Mouse (Mus musculus) midbrain, embryonic 10.5 days (tissue): ENCODE results near the gene Pnrc2. TPM values are rescaled to one million over a fixed set of nuclear protein-coding genes. Genes with fewer than 3 reads are reported as not detected.
A peak's percentile ranks its signal among the peaks of the same experiment; 100 is the strongest.

ENCODE experiments used
- DNase-seq: peaks from one replicate; pipeline ENCODE4 v3.0.0-alpha.2; 2017; ENCODE audit warnings: low spot score
- H3K27ac ChIP-seq: fragments of 300-500 bp; sonication (generic); replicated peaks from 2 replicates; pipeline ENCODE4 v1.5.1; 2016; ENCODE audit warnings: mild to moderate bottlenecking
- H3K27me3 ChIP-seq: fragments of 300-500 bp; sonication (generic); 2 replicates; pipeline ENCODE4 v1.6.1; 2016; ENCODE audit warnings: low read depth, mild to moderate bottlenecking; ENCODE audit not compliant: poor library complexity, severe bottlenecking
- H3K36me3 ChIP-seq: fragments of 300-500 bp; sonication (generic); 2 replicates; pipeline ENCODE4 v1.6.1; 2016; ENCODE audit warnings: mild to moderate bottlenecking, moderate library complexity
- H3K4me1 ChIP-seq: fragments of 300-500 bp; sonication (generic); 2 replicates; pipeline ENCODE4 v1.6.1; 2016
- H3K4me3 ChIP-seq: fragments of 300-500 bp; sonication (generic); 2 replicates; pipeline ENCODE4 v1.5.1; 2016; ENCODE audit warnings: mild to moderate bottlenecking, moderate library complexity
- H3K9me3 ChIP-seq: fragments of 300-500 bp; sonication (generic); replicated peaks from 2 replicates; pipeline ENCODE4 v1.6.1; 2016; ENCODE audit warnings: mild to moderate bottlenecking
- WGBS: fragments of 180-500 bp; shearing (Covaris S2); methylation state at CpG from one replicate; pipeline ENCODE4 v1.1.7; 2016; 5-methylcytosine and 5-hydroxymethylcytosine counted together
- polyA plus RNA-seq: library from polyadenylated mRNA; unstranded; fragments of >200 nt; fragmentation: Nextera tagmentation; extraction: Ambion mirVana; gene quantifications from 2 replicates; pipeline ENCODE4 v1.2.1, GENCODE M21; 2016

Pnrc2 gene
- polyA plus RNA-seq, result 216 and 225 TPM in 2 replicates

DNA sequence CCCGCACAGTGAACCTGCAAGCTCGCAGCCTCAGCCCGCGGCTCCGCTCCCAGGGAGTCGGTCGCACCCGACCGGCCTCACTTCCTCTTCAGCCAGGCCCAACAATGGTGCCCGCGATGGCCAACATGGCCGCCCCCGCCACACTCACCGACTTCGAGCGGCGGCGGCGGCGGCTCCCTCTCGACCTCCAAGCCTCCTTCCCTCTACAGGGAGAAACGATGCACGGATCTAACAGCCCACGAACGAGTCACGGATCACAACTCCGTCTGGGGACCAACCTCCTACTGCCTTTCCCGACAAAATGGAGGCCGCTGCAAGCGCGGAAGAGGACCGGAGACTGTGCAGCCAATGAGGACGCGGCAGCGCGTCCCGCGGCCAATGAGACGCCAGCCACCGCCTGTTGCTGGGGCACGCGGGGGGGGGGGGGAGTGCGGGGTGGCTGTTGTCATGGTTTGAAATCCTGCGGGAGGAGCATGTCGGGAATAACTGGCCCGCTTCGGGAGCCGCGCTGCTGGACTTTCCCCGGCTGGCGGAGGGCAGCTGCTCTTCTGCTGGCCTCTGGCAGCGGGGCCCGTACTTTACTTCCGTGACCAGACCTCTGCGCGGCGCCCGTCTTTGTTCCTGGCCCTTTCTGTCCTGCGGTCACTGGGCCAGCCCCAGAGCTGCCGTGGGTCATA, at the start of gene Pnrc2:
Gene Pnrc2 (minus strand): TSS at position 325 of the 677 bp plus-strand sequence.
- peaks cover 66% of the 10 kb centered on the region for H3K4me1 ChIP-seq
- peak; percentile 98 for DNase-seq

DNA sequence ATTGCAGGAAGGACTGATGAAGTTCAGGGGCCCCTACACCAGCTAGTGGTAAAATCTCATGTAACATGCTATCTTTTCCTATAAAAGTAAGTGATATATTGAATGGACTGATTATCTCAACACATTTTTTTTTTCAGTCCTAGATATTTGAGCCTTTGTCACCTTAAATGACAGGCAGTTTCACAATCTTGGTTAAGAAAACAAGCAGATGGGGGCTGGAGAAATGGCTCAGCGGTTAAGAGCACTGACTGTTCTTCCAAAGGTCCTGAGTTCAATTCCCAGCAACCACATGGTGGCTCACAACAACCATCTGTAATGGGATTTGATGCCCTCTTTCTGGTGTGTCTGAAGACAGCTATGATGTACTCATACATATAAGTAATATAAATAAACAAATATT, 48.5 kb upstream of the Pnrc2 start:
- 97% methylated on average over 1 of the region's 1 CpGs for WGBS
- Histone ChIP-seq H3K27ac (no peak overlapping the region), H3K4me3 (peak overlapping the region; percentile 85), H3K36me3 (peaks cover 36% of the 10 kb centered on the region), H3K9me3 (no peaks in the 10 kb centered on the region), H3K4me1 (peaks cover 17% of the 10 kb centered on the region), H3K27me3 (no peaks in the 10 kb centered on the region)
- DNase-seq, result no peak

More for the DNA sequence above, at the start of gene Pnrc2:
- no peaks in the 10 kb centered on the region for H3K9me3 ChIP-seq
- under 1% methylated on average over 60 of the region's 60 CpGs for WGBS
- peak within 1 kb of the TSS; percentile 85 for H3K4me3 ChIP-seq
- H3K27me3 ChIP-seq, result no peaks in the 10 kb centered on the region
- H3K27ac ChIP-seq, result peak within 1 kb of the TSS; percentile 100
- H3K36me3 ChIP-seq, result peaks cover 41% of the 10 kb centered on the region

DNA sequence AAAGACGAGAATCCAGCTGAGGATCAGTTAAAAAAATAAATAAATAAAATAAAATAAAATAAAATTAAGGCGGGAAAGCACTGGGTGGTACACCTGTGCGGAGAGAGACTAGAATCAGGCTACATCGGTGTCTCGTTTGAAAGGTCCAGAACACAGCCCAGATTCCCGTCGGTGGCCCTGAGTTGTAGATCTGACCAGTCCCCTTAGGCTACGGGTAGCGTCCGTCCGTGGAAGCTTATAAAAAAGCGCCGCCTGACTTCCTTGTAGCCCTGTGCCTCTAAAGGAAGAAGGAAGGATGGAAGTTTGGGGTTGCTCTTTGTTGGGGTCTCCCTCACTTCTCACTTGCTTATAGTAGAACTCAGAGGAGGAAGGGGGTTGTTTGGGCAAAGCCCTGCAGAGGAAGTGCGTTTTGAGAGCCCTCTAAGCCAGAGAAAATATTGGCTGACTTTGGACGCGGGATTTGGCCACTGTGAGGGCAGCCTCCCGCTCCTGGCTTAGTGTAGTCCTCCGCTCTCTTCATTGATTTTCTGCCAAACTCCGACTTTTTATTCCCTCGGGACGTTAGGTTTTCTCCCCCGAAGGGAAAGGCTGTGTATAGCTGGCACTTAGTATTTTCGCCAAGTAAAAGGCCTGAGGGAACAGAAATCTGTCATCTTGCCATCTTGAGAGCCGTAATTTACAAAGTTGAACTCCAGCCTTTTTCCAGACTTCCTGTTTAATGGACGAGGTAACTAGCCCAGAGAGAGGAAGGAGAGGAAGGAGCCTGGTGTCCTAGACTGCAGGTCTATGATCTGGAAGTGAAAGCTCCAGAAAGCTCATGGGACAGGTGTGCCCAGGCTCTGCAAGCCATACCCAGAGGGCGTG, 47.8 kb upstream of the Pnrc2 start:
- DNase-seq, result peak; percentile 49
- WGBS, result 13% methylated on average over 26 of the region's 26 CpGs
- H3K36me3 ChIP-seq, result peaks cover 31% of the 10 kb centered on the region

DNA sequence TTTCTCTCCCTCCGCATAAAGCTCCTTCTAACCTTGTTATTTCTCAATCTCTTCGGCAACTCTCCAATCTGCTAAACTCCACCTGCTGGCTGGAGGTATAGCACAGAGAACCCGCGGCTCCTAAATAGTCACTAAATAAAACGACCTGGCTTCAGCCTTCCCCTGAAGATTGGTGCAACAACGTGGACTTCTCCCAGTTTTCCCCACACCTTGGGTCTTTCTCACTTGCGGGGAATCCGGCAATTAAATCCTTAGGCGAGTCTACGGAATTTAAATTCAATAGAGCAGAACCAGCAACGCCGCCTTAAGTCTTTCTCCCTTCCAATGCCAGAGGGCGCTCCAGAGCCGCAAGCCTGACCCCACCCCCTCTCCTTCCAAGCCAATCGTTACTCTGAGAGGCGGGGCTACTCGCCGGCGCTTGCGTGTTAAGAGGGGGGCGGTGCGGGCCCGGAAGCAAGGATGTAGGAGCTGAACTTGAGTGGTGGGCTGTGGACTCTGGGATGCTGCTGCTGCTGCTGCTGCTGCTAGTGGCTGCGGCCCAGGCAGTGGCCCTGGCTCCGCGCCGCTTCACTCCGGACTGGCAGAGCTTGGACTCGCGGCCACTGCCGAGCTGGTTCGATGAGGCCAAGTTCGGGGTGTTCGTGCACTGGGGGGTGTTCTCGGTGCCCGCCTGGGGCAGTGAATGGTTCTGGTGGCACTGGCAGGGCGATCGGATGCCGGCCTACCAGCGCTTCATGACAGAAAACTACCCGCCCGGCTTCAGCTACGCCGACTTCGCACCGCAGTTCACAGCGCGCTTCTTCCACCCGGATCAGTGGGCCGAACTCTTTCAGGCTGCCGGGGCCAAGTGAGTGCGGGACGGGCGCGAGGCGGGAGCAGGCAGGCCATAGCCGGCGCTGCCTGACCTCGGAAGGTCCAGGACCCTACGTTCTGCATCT, 46.9 kb upstream of the Pnrc2 start, which contains the start of gene Fuca1:
Gene Fuca1 (plus strand): TSS at position 432 of the 938 bp plus-strand sequence.
- WGBS, result 2% methylated on average over 60 of the region's 60 CpGs
- peaks cover 17% of the 10 kb centered on the region for H3K4me1 ChIP-seq

More for the DNA sequence above, 47.8 kb upstream of the Pnrc2 start:
- Histone ChIP-seq H3K4me1 (peaks cover 17% of the 10 kb centered on the region), H3K27ac (peak overlapping the region; percentile 83), H3K4me3 (peak overlapping the region; percentile 85), H3K9me3 (no peaks in the 10 kb centered on the region), H3K27me3 (no peaks in the 10 kb centered on the region)

DNA sequence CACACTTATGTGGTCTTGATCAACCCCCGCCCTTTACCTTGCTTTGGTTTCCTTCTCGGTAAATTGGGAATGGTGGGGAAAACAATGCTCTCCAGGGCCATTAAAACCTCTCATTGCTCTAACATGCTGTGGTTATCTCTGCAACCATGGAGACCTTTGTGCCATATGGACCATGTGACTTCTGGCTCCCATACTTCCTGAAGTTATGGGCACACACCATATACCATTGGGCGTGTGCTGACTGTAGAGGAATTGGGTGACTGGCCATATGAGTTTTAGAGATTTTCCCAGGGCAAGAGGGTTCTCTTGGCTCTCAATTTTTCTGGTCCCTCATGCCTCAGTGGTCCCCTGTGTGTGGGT, 45.6 kb upstream of the Pnrc2 start:
- H3K36me3 ChIP-seq, result peaks cover 14% of the 10 kb centered on the region
- H3K9me3 ChIP-seq, result no peaks in the 10 kb centered on the region
- no peaks in the 10 kb centered on the region for H3K27me3 ChIP-seq
- DNase-seq, result no peak
- H3K4me1 ChIP-seq, result peaks cover 17% of the 10 kb centered on the region
- WGBS, result 93% methylated on average over 3 of the region's 3 CpGs
- no peak overlapping the region for H3K4me3 ChIP-seq
- H3K27ac ChIP-seq, result no peak overlapping the region

More for the DNA sequence above, 46.9 kb upstream of the Pnrc2 start, which contains the start of gene Fuca1:
- Histone ChIP-seq H3K4me3 (peak within 1 kb of the TSS; percentile 85), H3K27ac (peak within 1 kb of the TSS; percentile 83), H3K27me3 (no peaks in the 10 kb centered on the region), H3K36me3 (peaks cover 22% of the 10 kb centered on the region), H3K9me3 (no peaks in the 10 kb centered on the region)
- peak; percentile 97 for DNase-seq

DNA sequence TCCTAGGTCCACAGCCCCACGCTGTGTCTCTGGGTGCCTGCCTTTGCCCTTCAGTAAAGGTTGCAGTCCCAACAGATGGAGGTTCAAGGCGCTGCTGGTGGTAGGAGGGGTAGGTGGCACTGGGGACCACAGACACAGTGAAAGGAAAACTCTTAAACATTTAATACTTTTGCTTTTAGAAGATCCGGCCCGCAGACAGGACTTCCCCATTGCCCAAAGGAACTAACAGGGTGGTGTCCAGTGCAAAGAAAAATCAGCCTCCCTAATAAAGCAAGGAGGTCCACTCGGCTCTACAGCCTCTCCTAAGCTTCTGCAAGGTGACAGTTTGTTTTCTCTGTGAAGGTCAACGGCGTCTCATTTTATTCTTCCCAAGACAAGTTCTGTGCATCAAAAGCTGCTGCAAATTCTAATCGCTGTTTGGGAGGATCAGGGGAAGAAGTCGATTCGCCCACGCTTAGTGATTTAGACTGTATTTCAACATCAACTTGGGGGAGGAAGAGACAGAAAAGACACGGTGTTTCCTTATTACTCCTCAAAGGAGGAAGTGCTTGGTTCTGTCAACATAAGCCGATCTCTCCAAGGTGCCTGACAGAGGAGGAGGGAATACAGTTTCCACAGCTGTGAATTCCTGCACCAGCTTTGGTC, 45.1 kb upstream of the Pnrc2 start:
- Histone ChIP-seq H3K27ac (no peak overlapping the region), H3K4me3 (no peak overlapping the region), H3K27me3 (no peaks in the 10 kb centered on the region), H3K4me1 (peaks cover 17% of the 10 kb centered on the region), H3K36me3 (peaks cover 11% of the 10 kb centered on the region), H3K9me3 (no peaks in the 10 kb centered on the region)
- DNase-seq, result no peak
- WGBS, result 92% methylated on average over 13 of the region's 13 CpGs

DNA sequence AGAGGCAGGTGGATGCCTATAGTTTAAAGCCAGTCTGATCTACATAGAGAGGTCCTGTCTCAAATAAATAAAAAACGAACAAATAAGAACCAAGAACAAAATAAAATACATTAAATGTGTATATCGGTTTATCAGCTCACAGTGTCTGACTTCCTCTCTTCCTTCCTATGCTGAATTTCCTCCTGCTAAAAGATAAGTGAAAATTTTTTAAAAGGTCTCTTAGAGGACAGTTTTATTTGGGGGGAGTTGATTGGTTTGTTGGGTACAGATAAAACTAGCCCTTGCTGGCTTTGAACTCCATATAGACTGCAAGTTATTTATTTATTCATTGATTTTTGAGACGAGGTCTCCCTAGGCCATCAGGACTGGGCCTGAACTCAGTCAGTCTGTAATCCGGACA, 39.8 kb upstream of the Pnrc2 start:
- Histone ChIP-seq H3K36me3 (no peaks in the 10 kb centered on the region), H3K4me3 (no peak overlapping the region), H3K4me1 (peaks cover 16% of the 10 kb centered on the region), H3K27me3 (no peaks in the 10 kb centered on the region), H3K9me3 (no peaks in the 10 kb centered on the region), H3K27ac (peak overlapping the region; percentile 77)
- 82% methylated on average over 4 of the region's 4 CpGs for WGBS
- no peak for DNase-seq

DNA sequence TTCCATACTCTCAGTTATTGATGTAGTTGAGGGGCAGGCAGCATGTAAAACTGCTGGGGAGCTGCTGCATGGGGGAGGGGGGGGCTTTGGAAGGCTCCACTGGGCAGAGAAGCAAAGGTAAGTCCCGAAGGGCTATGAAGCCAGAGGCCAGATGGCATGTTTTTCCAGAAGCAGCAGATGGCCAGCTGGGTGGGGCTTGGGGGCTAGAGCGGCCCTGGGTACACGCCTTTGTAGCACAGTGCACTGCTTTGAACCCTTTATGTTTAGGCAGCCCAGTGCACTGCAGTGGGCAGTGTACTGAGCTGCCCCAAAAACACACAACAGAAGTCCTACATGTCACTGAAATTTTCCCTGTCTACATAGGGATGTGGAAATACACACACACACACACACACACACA, 39.2 kb upstream of the Pnrc2 start:
- Histone ChIP-seq H3K9me3 (no peaks in the 10 kb centered on the region), H3K4me3 (no peak overlapping the region), H3K27me3 (no peaks in the 10 kb centered on the region), H3K36me3 (no peaks in the 10 kb centered on the region), H3K27ac (peak overlapping the region; percentile 77), H3K4me1 (peaks cover 16% of the 10 kb centered on the region)
- peak; percentile 50 for DNase-seq
- 56% methylated on average over 3 of the region's 3 CpGs for WGBS

DNA sequence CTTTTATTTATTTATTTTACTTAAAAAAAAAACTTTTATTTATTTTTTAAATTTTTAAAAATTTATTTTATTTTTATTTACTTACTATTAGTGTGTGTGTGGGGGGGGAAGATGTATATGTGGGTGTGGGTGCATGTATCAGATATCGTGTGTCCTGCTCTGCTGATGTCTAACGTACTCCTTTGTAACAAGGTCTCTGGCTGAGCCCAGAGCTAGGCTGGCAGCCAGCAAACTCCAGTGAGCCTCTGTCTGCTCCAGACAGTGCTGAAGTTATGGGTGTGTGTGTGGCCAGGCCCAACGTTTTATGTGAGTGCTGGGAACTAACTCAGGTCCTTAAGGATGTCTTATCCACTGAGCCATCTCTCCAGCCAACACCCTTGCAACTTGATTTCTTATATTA, 38.5 kb upstream of the Pnrc2 start:
- no peaks in the 10 kb centered on the region for H3K27me3 ChIP-seq
- WGBS, result 78% methylated on average over 3 of the region's 3 CpGs
- H3K4me3 ChIP-seq, result no peak overlapping the region
- no peaks in the 10 kb centered on the region for H3K9me3 ChIP-seq
- peaks cover 16% of the 10 kb centered on the region for H3K4me1 ChIP-seq
- H3K36me3 ChIP-seq, result no peaks in the 10 kb centered on the region
- no peak for DNase-seq
- H3K27ac ChIP-seq, result peak overlapping the region; percentile 77

DNA sequence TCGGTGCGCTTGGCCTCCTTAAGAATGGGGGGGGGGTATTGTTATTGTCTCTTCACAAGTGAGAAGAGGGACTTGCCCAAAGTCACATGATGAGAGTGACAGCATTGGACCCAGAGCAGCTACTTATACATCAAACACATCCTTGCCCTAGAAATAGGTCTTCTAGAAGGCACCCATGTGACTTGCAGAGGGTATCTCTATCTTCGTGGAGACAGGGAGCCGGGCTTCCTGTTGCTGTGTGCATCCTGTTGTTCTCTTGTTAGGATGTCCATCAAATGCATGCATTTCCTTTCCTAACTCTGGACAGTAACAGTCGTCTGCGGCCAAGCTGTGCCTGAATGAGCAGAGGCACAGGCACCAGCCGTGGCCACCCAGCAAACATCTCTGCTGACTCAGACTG, 37.9 kb upstream of the Pnrc2 start:
- DNase-seq, result no peak
- no peaks in the 10 kb centered on the region for H3K9me3 ChIP-seq
- H3K4me3 ChIP-seq, result no peak overlapping the region
- H3K4me1 ChIP-seq, result peaks cover 16% of the 10 kb centered on the region
- 75% methylated on average over 7 of the region's 7 CpGs for WGBS
- no peaks in the 10 kb centered on the region for H3K27me3 ChIP-seq
- H3K27ac ChIP-seq, result 0 out of 2 replicates have a peak overlapping the region, but pooled peaks have one; percentile 4
- H3K36me3 ChIP-seq, result no peaks in the 10 kb centered on the region

DNA sequence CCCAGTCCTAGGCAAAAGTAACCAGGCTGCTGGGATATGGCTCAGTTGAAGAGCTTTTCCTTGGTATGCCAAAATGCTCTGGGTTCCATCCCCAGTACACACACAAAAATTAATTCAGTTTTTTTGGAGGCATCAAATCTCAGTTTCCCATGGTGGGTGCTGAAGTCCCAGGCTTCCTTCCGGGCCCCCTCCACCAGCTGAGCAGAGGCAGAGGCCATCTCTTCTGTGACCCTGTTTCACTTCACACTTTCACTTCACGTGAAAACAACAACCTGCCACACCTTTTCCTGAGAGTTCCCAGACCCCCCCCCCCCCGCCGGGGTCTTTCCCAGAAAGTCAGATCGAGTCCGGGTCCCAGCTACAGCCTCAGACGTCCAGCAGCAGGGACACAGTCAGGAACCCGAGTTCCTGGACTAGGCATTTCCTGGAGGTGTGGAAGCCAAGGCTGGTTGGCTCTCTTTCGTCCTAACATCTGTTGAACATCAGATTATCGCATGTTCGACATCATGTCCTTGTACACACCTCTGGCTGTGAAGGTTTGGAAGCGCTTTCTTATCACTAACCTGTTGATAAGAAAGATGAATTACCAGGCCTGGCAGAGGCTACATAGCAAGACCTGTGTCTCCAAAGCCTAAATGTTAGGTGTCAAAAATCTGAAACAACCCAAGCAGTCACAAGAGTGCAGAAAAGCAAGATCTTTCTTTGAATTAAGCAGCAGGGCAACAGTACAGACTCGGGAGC, 35.8 kb upstream of the Pnrc2 start:
- WGBS, result 79% methylated on average over 13 of the region's 13 CpGs
- Histone ChIP-seq H3K27ac (no peak overlapping the region), H3K4me1 (peaks cover 16% of the 10 kb centered on the region), H3K36me3 (no peaks in the 10 kb centered on the region), H3K4me3 (no peak overlapping the region), H3K27me3 (no peaks in the 10 kb centered on the region), H3K9me3 (no peaks in the 10 kb centered on the region)
- no peak for DNase-seq
